Mouse (Mus musculus) heart, embryonic 12.5 days (tissue): ENCODE measurements around the gene Ttll7. TPM values are rescaled to one million over a fixed set of nuclear protein-coding genes. Genes with fewer than 3 reads are reported as not detected.

Experiments
- ATAC-seq: fragments of 200-750 bp; cut with Nextera tagmentation; 2 replicates; pipeline ENCODE4 v1.8.0; 2017; ENCODE audit warnings: moderate TSS enrichment, moderate library complexity; ENCODE audit not compliant: insufficient number of reproducible peaks, low FRiP score
- H3K27ac ChIP-seq: fragments of 300-500 bp; sonication (generic); 2 replicates; pipeline ENCODE4 v1.5.1; 2016; ENCODE audit warnings: mild to moderate bottlenecking, moderate library complexity; ENCODE audit not compliant: poor library complexity, severe bottlenecking
- H3K27me3 ChIP-seq: fragments of 300-500 bp; sonication (generic); replicated peaks from 2 replicates; pipeline ENCODE4 v1.6.1; 2016; ENCODE audit warnings: mild to moderate bottlenecking, moderate library complexity
- H3K36me3 ChIP-seq: fragments of 300-500 bp; sonication (generic); 2 replicates; pipeline ENCODE4 v1.6.1; 2016; ENCODE audit warnings: mild to moderate bottlenecking, moderate library complexity
- H3K4me1 ChIP-seq: fragments of 300-500 bp; sonication (generic); replicated peaks from 2 replicates; pipeline ENCODE4 v1.6.1; 2016; ENCODE audit warnings: mild to moderate bottlenecking
- H3K4me2 ChIP-seq: fragments of 300-500 bp; sonication (generic); 2 replicates; pipeline ENCODE4 v1.6.1; 2016; ENCODE audit warnings: mild to moderate bottlenecking, moderate library complexity
- H3K4me3 ChIP-seq: fragments of 300-500 bp; sonication (generic); 2 replicates; pipeline ENCODE4 v1.5.1; 2016; ENCODE audit warnings: mild to moderate bottlenecking
- H3K9ac ChIP-seq: fragments of 300-500 bp; sonication (generic); 2 replicates; pipeline ENCODE4 v1.6.1; 2016; ENCODE audit warnings: mild to moderate bottlenecking, moderate library complexity
- H3K9me3 ChIP-seq: fragments of 300-500 bp; sonication (generic); replicated peaks from 2 replicates; pipeline ENCODE4 v1.6.1; 2016; ENCODE audit warnings: mild to moderate bottlenecking, moderate library complexity
- WGBS: fragments of 180-500 bp; shearing (Covaris S2); methylation state at CpG from one replicate; pipeline ENCODE4 v1.1.7; 2016; 5-methylcytosine and 5-hydroxymethylcytosine counted together
- polyA plus RNA-seq: library from polyadenylated mRNA; unstranded; fragments of >200 nt; fragmentation: Nextera tagmentation; extraction: Ambion mirVana; gene quantifications from 2 replicates; pipeline ENCODE4 v1.2.1, GENCODE M21; 2016

The Ttll7 gene
- polyA plus RNA-seq, 1 experiment from 2014 or later = 2.5 TPM

- Histone ChIP-seq H3K9me3 (no peaks in the 10 kb centered on the region), H3K4me3 (no peak overlapping the region), H3K27ac (no peak overlapping the region), H3K4me1 (peaks cover 4% of the 10 kb centered on the region; the same call in 1 of the 2 replicates), H3K36me3 (no peaks in the 10 kb centered on the region), H3K9ac (no peak overlapping the region), H3K4me2 (no peak overlapping the region), H3K27me3 (no peaks in the 10 kb centered on the region)
- WGBS = 89% methylated on average over 12 of the region's 12 CpGs
- ATAC-seq = no peak
Measured at GRCm38 (mm10) chr3:146913107-146913506, 60.9 kb downstream of the Ttll7 start.

GRCm38 (mm10) chr3:146914798-146915197 lies 62.6 kb downstream of the Ttll7 start:
- Histone ChIP-seq H3K4me1 (peaks cover 8% of the 10 kb centered on the region; the same call in 1 of the 2 replicates), H3K9me3 (no peaks in the 10 kb centered on the region), H3K36me3 (no peaks in the 10 kb centered on the region), H3K27me3 (no peaks in the 10 kb centered on the region), H3K4me3 (no peak overlapping the region), H3K27ac (no peak overlapping the region), H3K9ac (no peak overlapping the region), H3K4me2 (no peak overlapping the region)
- ATAC-seq = no peak
- WGBS = 12% methylated on average over 12 of the region's 12 CpGs

- no peak for ATAC-seq
- Histone ChIP-seq H3K36me3 (no peaks in the 10 kb centered on the region), H3K4me2 (no peak overlapping the region), H3K4me3 (no peak overlapping the region), H3K27me3 (no peaks in the 10 kb centered on the region), H3K27ac (no peak overlapping the region), H3K4me1 (peaks cover 8% of the 10 kb centered on the region; the same call in 1 of the 2 replicates), H3K9ac (no peak overlapping the region), H3K9me3 (no peaks in the 10 kb centered on the region)
- 49% methylated on average over 8 of the region's 8 CpGs for WGBS
Measured at GRCm38 (mm10) chr3:146917891-146918290, 65.7 kb downstream of the Ttll7 start.

GRCm38 (mm10) chr3:146918323-146918722 lies 66.2 kb downstream of the Ttll7 start:
- no peaks in the 10 kb centered on the region for H3K9me3 ChIP-seq
- H3K4me3 ChIP-seq = no peak overlapping the region
- no peak overlapping the region for H3K27ac ChIP-seq
- H3K4me2 ChIP-seq = no peak overlapping the region
- 79% methylated on average over 11 of the region's 11 CpGs for WGBS
- H3K9ac ChIP-seq = no peak overlapping the region
- ATAC-seq = no peak
- no peaks in the 10 kb centered on the region for H3K27me3 ChIP-seq
- no peaks in the 10 kb centered on the region for H3K36me3 ChIP-seq
- H3K4me1 ChIP-seq = peaks cover 8% of the 10 kb centered on the region; the same call in 1 of the 2 replicates

- 81% methylated on average over 6 of the region's 6 CpGs for WGBS
- H3K4me2 ChIP-seq = no peak overlapping the region
Measured at GRCm38 (mm10) chr3:146927311-146928015, 75.3 kb downstream of the Ttll7 start.

GRCm38 (mm10) chr3:146928141-146928540 lies 76.0 kb downstream of the Ttll7 start:
- no peak overlapping the region for H3K4me3 ChIP-seq
- no peaks in the 10 kb centered on the region for H3K36me3 ChIP-seq
- H3K9me3 ChIP-seq = no peaks in the 10 kb centered on the region
- no peak for ATAC-seq
- H3K4me1 ChIP-seq = no peaks in the 10 kb centered on the region
- no peak overlapping the region for H3K27ac ChIP-seq
- H3K4me2 ChIP-seq = no peak overlapping the region
- 89% methylated on average over 7 of the region's 7 CpGs for WGBS
- no peaks in the 10 kb centered on the region for H3K27me3 ChIP-seq
- H3K9ac ChIP-seq = no peak overlapping the region

More at GRCm38 (mm10) chr3:146927311-146928015, 75.3 kb downstream of the Ttll7 start:
- no peaks in the 10 kb centered on the region for H3K36me3 ChIP-seq
- H3K4me3 ChIP-seq = no peak overlapping the region
- H3K9me3 ChIP-seq = no peaks in the 10 kb centered on the region
- no peak overlapping the region for H3K27ac ChIP-seq
- no peak for ATAC-seq
- no peaks in the 10 kb centered on the region for H3K27me3 ChIP-seq
- H3K4me1 ChIP-seq = no peaks in the 10 kb centered on the region
- no peak overlapping the region for H3K9ac ChIP-seq

- H3K4me1 ChIP-seq = no peaks in the 10 kb centered on the region
- H3K27me3 ChIP-seq = no peaks in the 10 kb centered on the region
- no peaks in the 10 kb centered on the region for H3K36me3 ChIP-seq
- no peak for ATAC-seq
- H3K4me2 ChIP-seq = no peak overlapping the region
- WGBS = 73% methylated on average over 5 of the region's 5 CpGs
- no peak overlapping the region for H3K27ac ChIP-seq
- H3K9me3 ChIP-seq = no peaks in the 10 kb centered on the region
- no peak overlapping the region for H3K9ac ChIP-seq
- H3K4me3 ChIP-seq = no peak overlapping the region
Measured at GRCm38 (mm10) chr3:146929011-146929410, 76.8 kb downstream of the Ttll7 start.

- Histone ChIP-seq H3K27me3 (no peaks in the 10 kb centered on the region), H3K4me2 (no peak overlapping the region), H3K4me1 (no peaks in the 10 kb centered on the region), H3K9me3 (no peaks in the 10 kb centered on the region; the same call in 1 of the 2 replicates), H3K9ac (no peak overlapping the region), H3K27ac (no peak overlapping the region), H3K36me3 (peaks cover 6% of the 10 kb centered on the region; the same call in 1 of the 2 replicates), H3K4me3 (no peak overlapping the region)
- no peak for ATAC-seq
- WGBS = 90% methylated on average over 9 of the region's 9 CpGs
Measured at GRCm38 (mm10) chr3:146931190-146931589, 79.0 kb downstream of the Ttll7 start.

GRCm38 (mm10) chr3:146932506-146932905 lies 80.3 kb downstream of the Ttll7 start:
- 73% methylated on average over 5 of the region's 5 CpGs for WGBS
- H3K4me1 ChIP-seq = no peaks in the 10 kb centered on the region
- no peaks in the 10 kb centered on the region for H3K27me3 ChIP-seq
- no peak overlapping the region for H3K27ac ChIP-seq
- H3K4me2 ChIP-seq = no peak overlapping the region
- no peak overlapping the region for H3K9ac ChIP-seq
- ATAC-seq = no peak
- H3K4me3 ChIP-seq = no peak overlapping the region
- H3K36me3 ChIP-seq = peaks cover 6% of the 10 kb centered on the region; the same call in 1 of the 2 replicates
- H3K9me3 ChIP-seq = no peaks in the 10 kb centered on the region; the same call in 1 of the 2 replicates

GRCm38 (mm10) chr3:146936888-146937287 lies 84.7 kb downstream of the Ttll7 start:
- 63% methylated on average over 4 of the region's 4 CpGs for WGBS
- H3K27me3 ChIP-seq = 0 out of 2 replicates have a peak, but pooled peaks cover 4% of the 10 kb centered on the region
- no peaks in the 10 kb centered on the region for H3K4me1 ChIP-seq

GRCm38 (mm10) chr3:146939391-146940250 lies 87.5 kb downstream of the Ttll7 start:
- H3K27ac ChIP-seq = no peak overlapping the region
- peak overlapping the region; percentile 21; the same call in 1 of the 2 replicates for H3K4me3 ChIP-seq

More at GRCm38 (mm10) chr3:146936888-146937287, 84.7 kb downstream of the Ttll7 start:
- Histone ChIP-seq H3K27ac (no peak overlapping the region), H3K4me2 (no peak overlapping the region), H3K36me3 (peaks cover 6% of the 10 kb centered on the region; the same call in 1 of the 2 replicates), H3K9me3 (no peaks in the 10 kb centered on the region; the same call in 1 of the 2 replicates), H3K9ac (no peak overlapping the region), H3K4me3 (no peak overlapping the region)
- ATAC-seq = no peak

More at GRCm38 (mm10) chr3:146939391-146940250, 87.5 kb downstream of the Ttll7 start:
- H3K9me3 ChIP-seq = no peaks in the 10 kb centered on the region; the same call in 1 of the 2 replicates
- peaks cover 6% of the 10 kb centered on the region; the same call in 1 of the 2 replicates for H3K36me3 ChIP-seq
- no peak overlapping the region for H3K9ac ChIP-seq
- ATAC-seq = no peak
- 30% methylated on average over 21 of the region's 21 CpGs for WGBS
- peak overlapping the region; percentile 61 for H3K4me2 ChIP-seq
- H3K27me3 ChIP-seq = 0 out of 2 replicates have a peak, but pooled peaks cover 4% of the 10 kb centered on the region
- no peaks in the 10 kb centered on the region for H3K4me1 ChIP-seq
